Mouse (Mus musculus) frontal cortex, adult (tissue): Measurements from ENCODE around the gene Psmb11.
A peak's percentile ranks its signal among the peaks of the same experiment; 100 is the strongest.

ENCODE experiments used
- ATAC-seq: cut with Nextera tagmentation; 2 replicates; pipeline ENCODE4 v1.9.2; 2017; ENCODE audit warnings: mild to moderate bottlenecking, moderate library complexity, mixed read lengths; ENCODE audit not compliant: low TSS enrichment

Gene Psmb11

GRCm38 (mm10) chr14:54621133-54621532, at the start of gene Psmb11:
Gene Psmb11 (plus strand): TSS chr14:54621433.
- ATAC-seq = no peak

DNA sequence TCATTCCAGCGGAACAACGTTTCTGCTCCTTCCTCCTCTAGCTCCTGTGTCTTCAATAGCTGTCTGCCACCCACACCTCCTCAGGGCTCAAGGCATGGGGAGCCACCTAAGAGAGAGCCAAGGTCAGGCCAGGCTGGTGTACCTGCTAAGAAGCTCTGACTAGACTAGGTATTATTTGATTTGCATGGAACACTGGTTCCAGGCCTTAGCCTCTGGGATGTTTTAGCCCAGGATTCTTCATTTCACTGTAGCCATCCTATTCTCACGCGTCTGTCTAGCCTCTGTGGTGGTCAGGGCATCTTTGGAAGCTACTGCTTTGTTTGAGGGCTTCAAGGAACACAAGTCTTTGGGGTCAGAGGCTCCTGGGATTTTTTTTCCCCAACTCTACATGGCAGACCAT, 49.1 kb upstream of the Psmb11 start:
- ATAC-seq = no peak

GRCm38 (mm10) chr14:54572790-54573736, 48.2 kb upstream of the Psmb11 start:
- no peak for ATAC-seq

- ATAC-seq = no peak
Observed at GRCm38 (mm10) chr14:54574253-54574652, 47.0 kb upstream of the Psmb11 start.

DNA sequence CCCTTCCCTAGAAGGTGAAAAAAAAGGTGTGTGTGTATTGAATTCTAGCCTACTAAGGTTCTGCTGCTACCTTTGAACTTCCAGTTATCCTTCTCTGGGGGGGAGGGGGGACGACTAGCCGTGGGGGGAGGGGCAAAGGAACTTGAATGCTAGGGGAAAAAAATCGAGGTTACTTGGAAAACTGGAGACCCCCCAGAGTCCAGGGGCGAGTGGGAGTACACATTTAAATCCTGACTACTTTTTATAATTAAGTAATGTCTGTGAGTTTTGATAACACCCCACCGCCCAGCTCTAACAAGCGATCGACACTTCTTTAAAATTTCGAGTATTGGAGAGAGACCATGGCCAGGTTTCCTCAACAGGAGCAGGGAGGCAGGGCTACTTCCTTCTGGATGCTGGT, 46.2 kb upstream of the Psmb11 start:
- ATAC-seq = no peak

DNA sequence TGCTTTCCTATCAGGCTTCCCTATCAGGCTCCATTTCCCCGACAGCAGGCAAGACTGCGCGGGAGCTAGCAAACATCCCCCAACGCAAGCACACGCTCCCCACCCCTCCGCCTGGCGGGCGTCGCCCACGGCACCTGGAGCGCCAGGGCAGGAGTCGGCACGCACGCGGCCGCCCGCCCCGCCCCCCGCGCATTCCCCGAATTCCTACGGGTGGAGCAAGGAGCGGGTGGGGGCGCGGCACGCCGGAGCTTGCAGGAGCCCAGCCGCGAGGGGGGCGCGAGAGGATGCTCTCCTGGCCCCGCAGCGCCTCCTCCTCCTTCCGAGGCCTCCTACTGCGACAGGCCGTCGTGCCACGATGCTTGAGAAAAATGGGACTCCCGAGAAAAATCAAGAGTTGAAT, 45.6 kb upstream of the Psmb11 start:
- no peak for ATAC-seq

GRCm38 (mm10) chr14:54576241-54577088, 44.8 kb upstream of the Psmb11 start:
- no peak for ATAC-seq

GRCm38 (mm10) chr14:54577089-54577982, 43.9 kb upstream of the Psmb11 start, which contains the start of gene Ajuba:
Gene Ajuba (minus strand): TSS chr14:54577558.
- peak; percentile 80 for ATAC-seq

DNA sequence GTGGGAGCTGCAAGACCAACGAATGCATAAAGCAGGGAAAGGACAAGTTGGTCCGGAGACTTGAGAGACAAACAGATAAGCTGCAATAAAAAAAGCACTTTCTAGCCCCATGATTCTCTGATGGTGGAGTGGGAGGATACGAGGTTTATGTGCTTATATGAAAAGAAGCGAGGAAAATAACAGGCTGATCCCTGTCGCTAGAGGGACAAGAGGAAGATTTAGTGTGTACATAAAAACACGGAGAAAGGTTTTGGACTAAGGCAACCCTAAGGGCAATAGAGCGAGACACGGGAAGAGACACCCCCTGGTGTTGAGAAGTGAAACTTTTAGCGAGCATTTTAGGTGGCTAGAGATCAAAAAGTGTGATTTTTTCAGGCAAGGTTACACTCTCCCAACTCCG, 43.2 kb upstream of the Psmb11 start:
- peak; percentile 43 for ATAC-seq

- no peak for ATAC-seq
Observed at GRCm38 (mm10) chr14:54579638-54580037, 41.6 kb upstream of the Psmb11 start.

- ATAC-seq = no peak
Observed at GRCm38 (mm10) chr14:54582536-54582935, 38.7 kb upstream of the Psmb11 start.

- peak; percentile 76 for ATAC-seq
Observed at GRCm38 (mm10) chr14:54583681-54584338, 37.4 kb upstream of the Psmb11 start.

GRCm38 (mm10) chr14:54591056-54591455, 30.2 kb upstream of the Psmb11 start:
- no peak for ATAC-seq

DNA sequence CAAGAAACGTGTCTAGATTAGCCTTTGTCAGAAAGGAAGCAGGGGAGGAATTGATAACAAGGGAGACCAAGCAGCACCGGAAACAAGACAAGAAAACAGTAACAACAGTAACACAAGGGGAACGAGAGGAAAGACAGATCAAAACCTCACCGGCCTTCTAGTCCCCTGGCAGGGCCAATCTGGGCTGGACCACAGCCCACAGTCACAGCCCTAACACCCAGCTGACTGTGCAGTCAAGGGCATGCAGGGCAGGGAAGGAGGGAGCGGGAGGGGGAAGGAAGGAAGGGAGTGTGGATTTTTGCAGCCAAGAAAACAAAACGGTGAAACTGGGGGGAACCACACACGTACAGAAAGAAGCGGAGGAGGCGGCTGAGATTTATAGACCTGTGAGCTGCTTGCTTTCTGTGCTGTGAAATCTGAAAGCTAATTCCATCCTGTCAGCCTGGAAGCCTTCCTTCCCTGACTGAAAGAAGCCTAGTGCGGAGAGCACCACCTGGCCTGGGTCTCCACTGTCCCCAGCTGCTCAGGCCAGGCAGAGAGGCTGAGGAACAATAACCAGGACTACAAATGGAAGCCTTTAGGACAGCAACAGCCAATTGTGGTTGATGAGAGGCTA, 28.8 kb upstream of the Psmb11 start:
- ATAC-seq = peak; percentile 77

DNA sequence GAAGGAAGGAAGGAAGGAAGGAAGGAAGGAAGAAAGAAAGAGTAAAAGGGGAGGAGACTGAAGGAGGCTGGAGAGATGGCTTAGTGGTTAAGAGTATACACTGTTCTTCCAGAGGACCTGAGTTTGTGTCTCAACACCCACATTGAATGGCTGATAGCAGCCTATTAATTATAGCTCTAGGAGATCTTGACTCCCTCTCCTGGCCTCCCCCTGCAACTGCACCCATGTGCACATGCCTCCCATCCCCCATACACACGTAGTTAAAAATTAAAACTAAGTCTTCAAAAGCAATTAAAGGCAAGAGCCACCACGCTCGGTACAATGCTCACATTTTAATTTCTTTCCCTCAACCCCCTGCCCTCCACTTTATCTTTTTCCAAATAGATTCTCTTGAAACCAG, 27.2 kb upstream of the Psmb11 start:
- no peak for ATAC-seq

DNA sequence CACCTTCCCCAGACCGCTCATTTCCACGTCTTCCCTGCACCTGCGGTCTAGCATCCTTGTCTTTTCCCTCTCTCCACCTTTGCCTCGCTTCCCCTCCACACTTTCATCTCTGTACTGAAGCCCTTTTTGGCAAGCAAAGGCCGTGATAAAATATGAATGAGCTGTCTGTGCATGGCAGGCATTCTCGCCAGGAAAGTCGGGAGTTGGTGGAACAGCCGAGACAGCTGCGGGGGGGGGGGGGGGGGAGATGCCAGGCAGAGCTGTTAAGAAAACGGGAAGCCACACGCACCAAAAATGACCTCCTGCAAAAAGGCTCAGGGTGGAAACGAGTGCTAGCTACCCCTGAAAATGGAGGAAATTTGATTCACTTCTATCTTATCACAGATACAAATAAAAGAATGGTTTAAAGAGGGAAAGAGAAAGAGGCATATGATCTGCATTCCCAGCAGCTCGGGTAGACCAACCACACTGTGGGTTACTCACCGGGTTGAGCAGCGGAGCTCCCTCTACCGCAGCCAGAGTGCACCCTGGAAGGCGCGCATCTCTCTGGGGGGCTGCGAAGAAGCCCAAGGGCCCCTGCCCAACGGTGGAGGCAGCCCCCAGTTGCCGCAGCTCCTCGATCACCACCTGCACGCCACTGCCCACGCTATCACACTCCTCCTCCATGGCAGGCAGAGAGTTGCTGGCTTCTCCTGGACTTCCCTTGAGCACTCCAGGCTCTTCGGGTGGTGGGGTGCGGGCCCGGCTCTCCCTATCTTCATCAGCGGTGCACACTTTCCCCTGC, 26.4 kb upstream of the Psmb11 start:
- ATAC-seq = peak; percentile 77

GRCm38 (mm10) chr14:54597084-54597483, 24.1 kb upstream of the Psmb11 start:
- no peak for ATAC-seq

GRCm38 (mm10) chr14:54601601-54602000, 19.6 kb upstream of the Psmb11 start:
- ATAC-seq = no peak

- no peak for ATAC-seq
Observed at GRCm38 (mm10) chr14:54602613-54603012, 18.6 kb upstream of the Psmb11 start.
